Mouse (Mus musculus) bone marrow, adult 2 months (tissue): ENCODE measurements at regions not wholly inside any gene's neighbourhood (a gene's known extent, or its start where the extent isn't known, plus 50 kb on each side); places are given as distances from the start of the nearest gene placed in this dataset.

Experiments
- CTCF ChIP-seq: fragments of 200-500 bp; IDR thresholded peaks from 2 replicates; pipeline ENCODE4 v1.5.1; 2011; ENCODE audit warnings: low read length, control low read depth; ENCODE audit not compliant: control insufficient read depth, insufficient read depth
- POLR2A ChIP-seq: fragments of 200-500 bp; IDR thresholded peaks from 2 replicates; pipeline ENCODE4 v1.6.1; 2011; ENCODE audit warnings: low read depth, mild to moderate bottlenecking, control low read depth, low read length, borderline replicate concordance; ENCODE audit not compliant: control insufficient read depth

- TF ChIP-seq CTCF (no peak), POLR2A (no peak)
These were observed 399.0 kb downstream of the Atp23 start for GRCm38 (mm10) chr10:126502013-126502688.
